Mouse (Mus musculus): ENCODE measurements at regions not wholly inside any gene's neighbourhood (a gene's known extent, or its start where the extent isn't known, plus 50 kb on each side); places are given as distances from the start of the nearest gene placed in this dataset.
A peak's percentile ranks its signal among the peaks of the same experiment; 100 is the strongest.

DNA sequence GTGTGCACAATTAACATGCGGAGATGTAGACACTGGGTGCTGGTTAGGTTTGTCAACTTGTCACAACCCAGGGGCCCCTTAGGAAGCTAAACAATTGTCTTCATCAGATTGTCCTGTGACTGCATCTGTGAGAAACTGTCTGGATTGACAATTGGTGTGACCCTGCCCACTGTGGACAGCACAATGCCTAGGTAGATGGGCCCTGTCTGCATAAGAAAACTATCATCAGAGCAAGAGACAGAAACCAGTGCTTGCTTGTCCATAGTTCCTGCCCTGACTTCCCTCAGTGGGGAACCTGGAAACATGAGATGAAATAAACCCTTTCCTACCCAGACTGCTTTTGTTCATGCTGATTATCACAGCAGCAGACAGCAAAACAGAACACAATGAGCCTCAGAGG is 63.5 kb upstream of the Tyw5 start:
- DNase-seq: no peak

DNA sequence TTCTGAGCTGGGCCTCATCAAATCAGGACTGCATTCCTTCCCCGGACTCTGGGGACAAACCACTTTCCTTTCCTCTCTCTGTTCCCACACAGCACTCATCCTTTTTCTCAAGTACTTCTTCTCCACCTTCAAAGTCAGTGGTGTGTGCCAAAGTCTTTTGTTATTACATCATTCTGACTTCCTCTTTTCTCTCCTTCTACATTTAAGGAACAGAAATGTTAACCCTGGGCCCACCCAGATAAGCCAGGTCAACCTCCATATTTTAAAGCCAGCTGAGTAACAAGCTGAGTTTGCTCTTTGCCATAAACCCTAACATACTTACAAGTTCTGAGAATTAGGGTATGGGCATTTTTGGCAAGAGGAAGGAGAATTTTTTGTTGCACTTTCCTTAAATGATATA is 65.3 kb upstream of the Tyw5 start:
- DNase-seq: no peak

DNA sequence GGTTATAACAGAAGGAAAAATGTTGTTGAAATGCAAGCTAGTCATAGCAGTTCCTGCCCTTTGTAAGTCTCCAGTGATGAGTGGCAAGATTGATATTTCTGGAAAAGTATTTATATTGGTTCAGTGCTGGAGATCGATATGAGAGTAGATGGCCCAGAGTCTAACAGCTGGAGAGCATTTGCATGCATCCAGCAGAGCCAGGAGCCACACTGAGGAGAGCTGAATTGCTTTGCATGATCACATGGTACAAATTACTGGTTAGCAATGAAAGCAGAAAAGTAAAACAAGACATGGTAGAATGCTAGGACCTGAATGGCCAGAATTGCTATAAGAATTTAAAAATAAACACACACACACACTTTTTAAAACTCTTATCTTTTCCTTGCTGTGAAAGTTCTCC is 70.8 kb upstream of the Tyw5 start:
- no peak for DNase-seq

DNA sequence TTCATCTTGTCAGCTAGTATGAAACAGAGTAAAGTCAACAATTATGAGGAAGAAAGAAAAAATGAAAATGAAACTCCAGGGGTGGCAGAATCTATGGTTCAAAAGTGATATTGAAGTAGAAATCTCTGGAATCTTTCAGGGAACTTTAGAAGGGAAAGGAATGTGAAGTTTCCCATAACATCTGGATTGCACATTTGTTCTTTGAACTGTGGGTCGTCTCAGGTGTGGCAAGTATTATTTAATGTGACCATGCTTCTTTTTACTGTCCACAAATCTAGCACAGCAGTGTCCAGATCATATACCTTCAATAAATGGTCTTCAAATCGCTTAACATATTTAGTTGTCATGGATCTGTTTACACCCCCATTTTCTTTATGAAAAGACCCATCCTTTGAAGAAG is 71.2 kb upstream of the Tyw5 start:
- DNase-seq: no peak

DNA sequence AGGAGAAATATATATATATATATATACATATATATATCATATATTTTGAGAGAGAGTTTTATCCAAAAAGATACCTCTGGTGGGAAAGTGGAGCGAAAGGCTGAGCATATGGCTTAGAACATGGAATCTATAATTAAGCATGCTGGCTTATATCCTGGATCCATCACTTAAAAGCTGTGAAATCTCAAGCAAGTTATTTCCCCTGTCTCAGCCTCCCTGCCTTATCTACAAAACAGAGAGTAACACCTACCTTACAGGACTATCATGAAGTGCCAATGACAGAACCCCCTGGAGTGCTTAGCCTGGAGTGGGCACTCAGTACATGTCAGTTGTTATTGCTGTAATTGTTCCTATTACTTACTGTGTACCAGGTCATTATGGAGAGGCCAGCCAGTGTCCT is 71.9 kb upstream of the Tyw5 start:
- no peak for DNase-seq

DNA sequence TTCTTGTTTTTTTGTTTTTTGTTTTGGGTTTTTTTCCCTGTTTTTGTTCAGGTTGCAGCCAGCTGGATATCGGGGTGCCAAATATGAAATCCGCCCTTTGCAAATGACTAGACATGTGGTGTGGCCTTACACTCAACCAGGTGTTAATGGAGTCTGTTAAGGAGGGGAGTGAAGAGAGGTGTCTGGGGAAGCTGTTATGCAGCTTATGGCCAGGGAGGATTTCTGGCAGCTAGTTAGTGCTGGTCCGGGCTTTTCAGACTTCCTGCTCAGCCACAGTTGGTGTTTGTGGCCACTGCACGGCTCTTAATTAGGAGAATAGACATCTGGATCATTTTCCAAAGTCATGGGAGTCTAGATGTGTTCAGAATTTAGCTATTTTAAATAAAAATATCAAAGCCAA is 72.7 kb upstream of the Tyw5 start:
- DNase-seq: no peak

DNA sequence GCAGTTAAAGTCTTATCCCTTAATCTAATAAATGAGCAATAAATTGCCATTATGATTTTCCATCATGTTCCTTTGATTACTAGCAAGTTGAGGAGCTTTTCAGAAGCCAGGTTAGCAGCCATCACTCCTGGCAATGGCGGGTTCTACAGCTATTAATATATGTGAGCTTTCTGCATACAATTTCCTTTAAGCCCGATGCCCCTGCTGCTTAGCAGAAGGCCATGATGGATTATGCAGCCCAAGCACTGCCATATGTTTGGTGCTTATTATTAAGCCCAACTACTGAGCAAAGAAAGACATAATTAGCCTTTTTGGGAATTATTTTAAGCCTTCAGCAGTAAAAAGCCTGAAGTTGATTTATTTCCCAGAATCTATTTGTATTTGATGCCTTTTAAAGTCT is 82.3 kb upstream of the Tyw5 start:
- no peak for DNase-seq

DNA sequence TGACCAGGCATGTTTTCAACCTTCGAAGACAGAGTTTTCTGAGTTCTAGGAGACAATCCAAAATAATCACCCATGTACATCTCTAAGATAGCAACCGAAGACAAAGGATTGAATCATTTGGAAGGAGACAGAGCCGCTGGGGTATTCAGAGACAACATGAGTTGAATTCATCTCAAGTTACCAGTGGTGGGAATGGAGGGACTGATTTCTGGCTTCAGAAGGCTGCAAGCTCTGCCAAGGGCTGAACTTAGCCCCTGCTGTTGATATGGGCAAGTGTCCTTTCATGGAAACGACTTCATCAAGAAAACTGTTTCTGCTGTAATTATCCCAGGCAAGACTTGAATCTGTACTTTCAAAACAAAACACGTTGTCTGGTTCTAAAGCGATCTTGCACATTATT is 82.7 kb upstream of the Tyw5 start:
- DNase-seq: no peak

DNA sequence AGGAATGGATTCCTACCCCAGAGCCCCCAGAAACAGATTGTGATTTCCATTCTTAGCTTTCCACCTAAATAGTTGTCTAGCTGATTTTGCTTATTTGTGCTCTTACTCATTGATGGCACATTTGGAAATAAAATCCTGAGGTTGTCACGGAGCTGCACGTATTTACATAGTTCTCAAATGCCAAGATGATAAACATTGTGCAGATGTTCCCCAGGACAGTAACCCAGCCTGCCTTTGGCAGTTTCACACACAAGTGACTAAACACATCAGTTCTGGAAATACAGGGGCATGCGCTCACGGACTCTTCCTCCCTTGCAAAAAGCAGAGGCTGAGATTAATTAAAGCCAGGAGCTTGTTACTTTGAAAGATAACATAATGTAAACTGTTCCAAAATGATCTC is 83.1 kb upstream of the Tyw5 start:
- no peak for DNase-seq

DNA sequence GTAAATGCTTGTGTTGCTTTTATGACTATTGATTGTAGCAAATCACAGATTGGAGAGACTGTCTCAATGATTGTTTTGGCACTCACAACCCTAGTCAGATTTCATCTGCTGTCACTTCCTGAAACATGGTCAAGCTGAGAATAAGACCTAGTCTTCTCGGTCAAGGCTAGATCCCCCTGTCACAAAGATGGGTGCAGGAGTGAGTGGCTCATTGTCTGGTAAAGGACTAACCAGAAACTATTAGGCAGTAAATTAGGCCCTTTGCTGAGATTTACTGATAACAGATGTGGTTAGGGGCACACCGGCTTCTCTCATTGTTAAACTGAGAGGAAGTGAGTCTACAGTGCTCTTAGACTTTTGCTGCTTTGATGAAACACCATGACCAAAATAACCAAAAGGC is 85.8 kb upstream of the Tyw5 start:
- DNase-seq: no peak

DNA sequence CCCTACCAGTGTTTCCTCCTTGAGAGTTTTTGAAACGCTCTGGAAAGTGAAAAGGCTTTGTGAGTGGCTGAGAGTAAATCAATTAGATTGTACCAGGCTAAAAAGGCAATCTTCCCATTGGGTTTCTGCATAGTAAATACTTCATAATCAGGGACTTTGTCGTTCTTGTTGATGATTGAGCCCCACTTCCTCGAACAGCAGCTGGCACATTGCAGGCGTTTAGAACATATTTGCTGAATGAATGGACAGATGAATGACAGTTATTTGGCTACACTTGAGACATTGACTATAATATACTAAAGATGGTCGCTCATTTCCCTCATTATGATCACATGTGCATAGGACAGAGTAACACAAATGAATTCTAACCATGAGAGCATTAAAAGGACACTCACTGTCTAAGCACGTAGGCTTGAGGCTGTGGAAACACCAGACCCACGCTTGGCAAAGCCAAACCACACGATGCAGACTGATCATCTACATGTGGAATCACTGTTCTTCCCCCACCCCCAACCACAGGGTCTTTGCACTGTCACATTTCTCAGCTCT is 90.7 kb upstream of the Tyw5 start:
- no peak for DNase-seq

DNA sequence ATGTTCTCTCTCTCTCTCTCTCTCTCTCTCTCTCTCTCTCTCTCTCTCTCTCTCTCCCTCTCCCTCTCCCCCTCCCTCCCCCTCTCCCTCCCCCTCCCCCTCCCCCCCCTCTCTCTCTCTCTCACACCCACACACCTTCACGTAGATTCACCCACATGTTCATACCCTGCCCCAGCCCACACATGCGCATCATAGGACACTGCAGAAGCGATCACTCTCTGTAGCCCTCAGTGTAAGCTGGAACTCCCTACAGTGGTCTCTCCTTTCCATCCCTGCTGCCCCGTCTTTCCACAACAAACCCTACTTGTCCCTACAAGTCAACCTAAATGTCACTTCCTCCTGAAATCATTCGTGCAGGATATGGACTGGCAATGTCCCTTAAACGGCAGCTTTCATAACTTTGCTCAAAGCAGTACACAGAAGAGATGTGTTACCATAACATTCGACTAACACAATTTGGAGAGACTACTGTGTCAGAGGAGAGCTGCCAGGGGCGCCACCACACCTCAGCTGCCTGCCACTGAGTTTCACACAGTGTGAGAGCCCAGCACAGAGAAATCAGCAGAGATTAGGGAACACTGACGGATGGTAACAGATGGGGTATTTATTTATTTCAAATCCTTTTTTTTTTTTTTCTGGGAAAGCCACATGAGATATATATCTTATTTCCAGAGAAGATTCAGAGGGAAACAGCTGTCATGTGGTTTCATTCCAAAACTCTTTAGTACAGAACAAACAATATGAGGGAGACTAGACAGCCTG is 103.6 kb upstream of the Tyw5 start:
- DNase-seq: no peak

DNA sequence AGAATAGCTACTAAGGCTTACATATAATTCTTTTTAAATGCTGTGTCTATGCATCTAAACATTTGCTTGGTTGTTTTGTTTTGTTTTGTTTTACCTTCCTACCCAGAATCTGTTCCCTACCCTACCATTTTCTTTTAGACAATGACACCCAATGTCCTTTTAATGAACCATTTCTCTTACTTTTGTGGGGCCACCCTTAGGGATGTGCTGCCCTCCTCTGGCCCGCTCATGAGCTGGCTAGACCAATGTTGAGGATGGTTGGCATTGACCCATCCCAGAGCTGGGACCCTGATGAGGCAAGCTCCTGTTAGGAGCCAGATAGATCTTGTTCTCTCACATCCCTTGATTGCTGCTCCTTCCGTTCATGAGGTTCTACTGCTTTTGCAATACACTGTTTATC is 105.0 kb upstream of the Tyw5 start:
- no peak for DNase-seq

DNA sequence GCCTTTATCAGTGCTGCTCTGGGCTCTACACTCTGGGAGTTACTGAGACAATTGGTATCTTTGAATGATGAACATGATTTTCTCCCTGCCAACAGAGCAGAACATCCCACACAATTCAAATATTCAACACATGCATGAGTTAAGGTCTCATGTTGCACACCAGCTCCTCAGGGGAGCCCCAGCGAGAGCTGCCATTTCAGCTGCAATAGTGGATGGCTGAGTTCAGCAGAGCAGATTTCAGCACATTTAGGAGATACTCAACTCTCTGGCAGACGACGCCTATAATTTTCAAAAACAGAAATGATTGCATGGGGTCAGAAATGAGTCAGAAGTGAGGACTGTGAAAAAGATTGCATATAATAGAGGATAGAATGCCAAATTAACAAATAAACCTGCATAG is 105.6 kb upstream of the Tyw5 start:
- no peak for DNase-seq

DNA sequence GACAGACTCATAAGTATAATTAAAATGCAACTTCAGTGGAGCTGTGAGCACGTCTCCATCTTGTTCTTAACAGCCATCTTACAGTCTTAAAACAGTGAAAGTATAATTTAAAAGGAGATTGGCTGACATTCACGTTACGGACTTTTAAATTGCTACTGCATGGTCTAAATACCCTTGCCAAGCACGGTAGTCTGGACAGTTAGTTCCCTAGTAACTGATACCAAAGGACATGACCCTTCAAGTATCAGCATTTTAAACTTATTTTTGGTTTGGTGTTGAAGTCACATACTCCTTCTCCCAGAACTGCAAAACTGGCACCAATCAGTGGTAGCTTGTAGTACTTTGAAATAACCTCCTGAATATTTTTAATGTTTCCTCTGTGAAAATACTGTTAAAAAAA is 119.1 kb upstream of the Tyw5 start:
- no peak for DNase-seq

DNA sequence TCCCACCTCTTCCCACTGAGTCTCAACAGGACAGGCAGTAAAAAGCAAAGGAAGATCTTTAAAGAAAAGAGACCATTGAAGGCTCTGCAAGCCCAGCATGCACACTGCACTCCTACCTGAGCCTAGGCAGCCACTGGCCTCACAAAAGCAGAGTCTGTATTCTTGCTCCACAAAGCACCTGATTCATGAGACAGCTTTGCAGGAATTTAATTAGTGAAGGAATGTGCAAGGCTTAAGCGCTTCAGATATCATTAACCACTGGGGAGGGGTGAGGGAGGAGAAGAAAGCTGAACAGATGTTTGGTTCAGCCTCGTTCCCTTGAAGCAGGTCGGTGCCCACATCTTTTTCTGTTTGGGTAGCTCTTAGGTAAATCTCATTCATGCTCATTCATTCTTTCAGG is 121.8 kb upstream of the Tyw5 start:
- DNase-seq: no peak

DNA sequence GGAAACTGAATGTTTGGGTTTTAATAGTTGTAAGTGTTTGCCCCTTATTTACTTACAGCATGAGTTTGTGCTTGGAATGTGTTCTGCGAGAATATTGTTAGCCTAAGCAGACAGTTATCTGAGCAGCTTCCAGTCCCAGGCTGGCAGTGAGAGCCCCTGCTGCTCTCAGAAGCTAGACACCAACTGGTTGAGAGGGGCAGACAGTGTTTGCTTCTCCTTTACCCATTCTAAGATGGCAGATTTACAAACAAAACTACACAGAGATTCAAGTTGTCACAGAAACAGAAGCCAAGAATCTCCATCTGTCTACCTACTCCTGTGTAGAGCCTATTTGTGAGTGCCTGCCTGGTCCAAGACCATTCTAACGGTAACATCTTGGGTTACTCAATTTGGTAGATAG is 122.4 kb upstream of the Tyw5 start:
- no peak for DNase-seq

DNA sequence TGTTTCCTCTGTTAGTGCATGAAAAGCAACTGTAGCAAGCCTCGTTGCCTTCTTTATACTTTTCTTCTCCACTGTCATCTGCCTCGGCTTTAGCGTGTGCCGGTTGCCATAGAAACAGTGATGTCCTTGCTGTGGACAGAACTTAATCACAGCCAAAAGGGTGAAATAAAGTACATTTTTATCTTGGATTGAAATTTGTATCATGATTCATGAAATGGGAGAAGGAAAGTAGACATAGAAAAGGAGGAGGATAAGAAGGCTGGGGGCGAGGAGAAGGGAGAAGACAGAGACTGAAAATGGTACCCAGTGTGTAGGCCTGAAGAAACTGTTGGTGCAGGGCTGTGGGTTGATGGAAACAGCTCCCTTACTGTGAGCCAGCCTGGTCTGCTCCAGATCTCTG is 130.5 kb upstream of the Tyw5 start:
- DNase-seq: peak; percentile 20

DNA sequence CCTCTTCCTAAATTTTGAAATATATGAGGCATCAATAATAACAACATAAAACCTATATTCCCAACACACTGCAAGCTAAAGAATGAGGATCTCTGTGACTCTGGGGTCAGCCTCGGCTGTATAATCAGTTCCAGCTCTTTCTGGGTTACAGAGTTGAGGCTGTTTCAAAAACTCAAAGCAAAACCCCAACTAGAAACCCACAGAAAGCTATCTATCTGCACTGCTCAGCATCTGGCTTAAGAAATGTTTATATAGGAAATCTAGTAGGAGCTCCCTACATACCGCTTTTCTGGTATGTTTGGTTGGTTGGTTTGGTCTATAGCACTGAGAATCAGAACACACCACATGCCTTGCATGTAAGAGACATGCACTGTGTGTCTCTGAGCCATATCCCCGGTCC is 137.8 kb upstream of the Tyw5 start:
- no peak for DNase-seq

DNA sequence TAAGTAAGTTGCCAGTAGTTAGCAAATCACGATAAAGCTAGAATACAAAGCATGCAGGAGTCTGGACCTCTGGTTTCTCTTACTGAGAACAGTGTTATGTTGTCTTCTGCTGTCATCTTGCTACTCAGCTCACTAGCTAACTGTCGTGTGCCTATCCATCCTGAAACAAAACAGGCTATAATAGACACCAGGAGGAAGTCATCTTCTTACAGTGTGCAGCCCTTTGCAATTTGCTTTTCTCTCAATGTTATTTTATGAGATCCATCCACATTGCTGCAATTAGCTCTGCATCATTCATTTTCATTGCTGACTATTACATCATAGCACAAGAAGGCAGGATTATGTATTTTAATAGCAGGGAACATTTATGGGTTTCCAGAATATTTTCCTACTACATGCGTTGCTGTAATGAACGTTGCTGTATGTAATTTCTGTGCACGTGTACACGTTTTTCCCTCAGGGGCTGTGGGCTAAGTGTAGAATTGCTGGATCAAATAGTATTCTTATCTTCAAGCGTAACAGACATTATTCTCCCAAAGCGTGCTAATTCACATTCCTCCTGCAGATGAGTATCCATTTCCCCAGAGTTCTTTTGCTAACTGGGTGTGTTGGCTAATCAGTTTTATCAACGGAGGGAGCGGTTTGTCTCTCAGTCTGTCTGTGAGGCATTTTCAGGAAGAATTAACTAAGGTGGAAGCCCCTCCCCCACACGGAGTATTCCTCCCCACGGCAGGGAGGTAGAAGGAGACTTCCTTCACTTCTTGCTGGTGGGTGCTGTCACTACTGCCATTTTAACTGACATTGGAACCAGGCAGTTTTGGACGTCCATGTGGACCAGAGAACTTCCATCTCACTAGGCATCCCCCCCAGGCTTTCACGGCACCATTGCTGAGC is 139.1 kb upstream of the Tyw5 start:
- no peak for DNase-seq

DNA sequence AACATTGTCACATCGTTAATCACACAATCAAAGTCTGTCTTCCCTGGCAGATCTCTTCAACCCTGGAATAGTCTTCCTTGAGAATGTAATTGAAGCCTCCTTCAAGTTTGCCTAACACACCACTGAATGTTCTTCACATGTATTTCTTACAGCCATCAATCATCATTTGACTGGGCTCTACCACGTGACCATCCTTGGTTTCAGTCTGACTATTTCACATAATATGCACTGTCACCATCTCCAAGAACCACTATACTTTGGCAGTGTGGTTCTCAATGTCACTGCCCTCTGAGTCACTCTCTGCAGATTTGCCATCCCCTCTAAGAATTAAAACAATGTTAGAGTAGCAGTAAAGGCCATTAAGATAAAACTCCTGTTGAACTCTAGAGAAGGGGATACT is 154.6 kb upstream of the Tyw5 start:
- DNase-seq: peak; percentile 11

DNA sequence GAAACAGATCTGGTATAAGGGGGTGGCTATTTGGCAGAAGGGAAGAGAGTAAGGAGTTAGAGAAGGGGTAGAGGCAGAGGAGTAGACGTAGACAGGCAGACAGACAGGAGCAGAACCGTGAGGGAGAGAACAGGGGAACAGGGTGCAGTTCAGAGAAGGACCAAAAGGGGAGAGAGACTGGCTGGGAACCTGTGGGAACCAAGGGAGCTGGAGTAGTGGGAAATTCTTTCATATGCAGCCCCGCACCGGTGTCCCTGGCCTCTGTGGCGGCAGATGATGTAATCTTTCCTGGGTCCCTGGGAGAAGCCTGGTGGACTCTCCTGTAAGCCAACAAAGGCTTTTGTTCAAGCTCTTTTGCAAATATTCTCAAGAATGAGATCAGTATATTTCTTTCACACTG is 157.8 kb upstream of the Tyw5 start:
- DNase-seq: no peak

DNA sequence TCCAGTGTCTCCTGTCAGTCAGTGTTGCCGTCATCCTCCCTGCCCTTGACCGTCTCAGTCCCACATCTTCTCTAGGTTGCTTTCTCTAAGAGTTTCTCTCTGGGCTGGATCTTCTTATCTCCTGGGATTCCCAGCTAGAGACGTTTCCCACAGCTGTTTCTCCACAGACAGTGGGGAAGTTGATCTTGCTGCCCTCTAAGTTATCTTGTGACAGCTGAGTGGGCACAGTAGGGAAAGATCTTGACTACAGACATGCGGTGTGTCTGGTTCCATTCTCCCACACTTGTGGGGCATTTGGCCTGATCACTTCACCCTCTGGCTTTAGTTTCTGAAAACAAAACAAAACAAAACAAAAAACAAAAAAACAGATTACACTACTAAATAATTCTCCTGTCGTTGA is 165.2 kb upstream of the Tyw5 start:
- DNase-seq: no peak

DNA sequence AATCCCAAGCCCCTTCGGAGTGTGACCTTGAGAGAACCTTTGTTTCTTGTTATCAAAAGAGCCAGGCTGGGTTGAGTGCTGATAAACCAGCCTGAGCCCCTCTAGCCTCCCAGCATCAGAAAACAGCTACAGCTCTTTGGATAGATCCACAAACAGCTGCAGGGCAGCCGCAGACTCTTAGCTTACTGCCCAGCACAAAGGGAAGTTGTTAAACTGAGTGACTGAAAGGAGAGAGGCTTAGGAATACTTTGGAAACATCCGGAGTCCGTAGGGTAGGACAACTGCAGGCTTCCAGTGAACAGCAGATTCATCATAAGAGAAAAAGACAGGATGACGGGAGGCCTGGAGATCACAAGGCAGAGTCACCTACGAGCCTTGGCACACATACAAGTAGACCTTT is 166.9 kb upstream of the Tyw5 start:
- DNase-seq: no peak

Measured in adrenal gland, postnatal 10 days (tissue).